13 mouse cellular contexts compared by ENCODE assay signal in genomic region chr8:86390715-86391114, GRCm38 (mm10).
DNase-seq lines count a peak whose midpoint lies in the region; ATAC-seq and TF ChIP-seq lines count a peak whose summit lies in the region.
"Had no signal": no experiment of that assay in that cellular context is flagged by ENCODE, and none has a peak within 500 bp of the region (broad histone marks: within the 10 kb centered on the region; RNA-seq: fewer than 3 reads in every experiment).

No protein-coding gene starts in this region.

- no peak overlapping the region for H3K4me2 ChIP-seq in forebrain, embryonic 13.5 days
- no peak overlapping the region for H3K4me2 ChIP-seq in hindbrain, embryonic 15.5 days
- no peak overlapping the region for H3K4me2 ChIP-seq in midbrain, postnatal 0 days (ENCODE audit: low read depth, low read length, poor library complexity, severe bottlenecking)
- H3K4me2 ChIP-seq: liver, embryonic 13.5 days; stomach, embryonic 15.5 days had no signal

- DNase-seq in embryo, embryonic 10.5 days (ENCODE audit: low spot score) = peak; percentile 3
- no peak for DNase-seq in embryo, embryonic 11 days
- no peak for DNase-seq in midbrain, postnatal 0 days (ENCODE audit: low spot score)
- no peak for DNase-seq in spleen, postnatal 4 days (ENCODE audit: low spot score in 2 of 2)
- no peak for DNase-seq in right cerebral cortex, postnatal 36 days (ENCODE audit: low spot score in 2 of 2)
- DNase-seq in Muller cell, postnatal 12 days (ENCODE audit: inconsistent ontology term) = no peak
- DNase-seq: gastrocnemius, postnatal 25 days; liver, embryonic 13.5 days; thymus, postnatal 25 days had no signal

- no peak overlapping the region for H3K9ac ChIP-seq in forebrain, embryonic 13.5 days
- no peak overlapping the region for H3K9ac ChIP-seq in hindbrain, embryonic 15.5 days
- no peak overlapping the region for H3K9ac ChIP-seq in midbrain, postnatal 0 days (replicated peaks; ENCODE audit: low read length, poor library complexity, severe bottlenecking)
- H3K9ac ChIP-seq: liver, embryonic 13.5 days; stomach, embryonic 15.5 days had no signal

- WGBS in forebrain, embryonic 13.5 days = 63% methylated on average over 8 of the region's 8 CpGs
- WGBS in hindbrain, embryonic 15.5 days = 62% methylated on average over 8 of the region's 8 CpGs
- 77% methylated on average over 8 of the region's 8 CpGs for WGBS in midbrain, postnatal 0 days

- peak overlapping the region; percentile 88 for H3K27ac ChIP-seq in forebrain, embryonic 13.5 days
- H3K27ac ChIP-seq in hindbrain, embryonic 15.5 days (replicated peaks) = peak overlapping the region; percentile 85
- H3K27ac ChIP-seq in midbrain, postnatal 0 days (ENCODE audit: low read depth, low read length) = peak overlapping the region; percentile 83
- H3K27ac ChIP-seq: kidney, postnatal 0 days; liver, embryonic 13.5 days; stomach, embryonic 15.5 days had no signal

- peaks cover 48% of the 10 kb centered on the region for H3K4me1 ChIP-seq in forebrain, embryonic 13.5 days
- H3K4me1 ChIP-seq in hindbrain, embryonic 15.5 days (replicated peaks) = peaks cover 24% of the 10 kb centered on the region
- peaks cover 22% of the 10 kb centered on the region for H3K4me1 ChIP-seq in midbrain, postnatal 0 days (ENCODE audit: insufficient read depth, low read length)
- H3K4me1 ChIP-seq: liver, embryonic 13.5 days; stomach, embryonic 15.5 days had no signal

- no peaks in the 10 kb centered on the region for H3K36me3 ChIP-seq in forebrain, embryonic 13.5 days (ENCODE audit: poor library complexity, severe bottlenecking)
- H3K36me3 ChIP-seq in hindbrain, embryonic 15.5 days = no peaks in the 10 kb centered on the region
- no peaks in the 10 kb centered on the region for H3K36me3 ChIP-seq in midbrain, postnatal 0 days (ENCODE audit: insufficient read depth, low read length)
- H3K36me3 ChIP-seq: liver, embryonic 13.5 days; stomach, embryonic 15.5 days had no signal

- H3K27me3 ChIP-seq in forebrain, embryonic 13.5 days = no peaks in the 10 kb centered on the region; the same call in 1 of the 2 replicates
- no peaks in the 10 kb centered on the region for H3K27me3 ChIP-seq in hindbrain, embryonic 15.5 days
- H3K27me3 ChIP-seq in midbrain, postnatal 0 days (ENCODE audit: insufficient read depth, low read length) = no peaks in the 10 kb centered on the region
- H3K27me3 ChIP-seq: liver, embryonic 13.5 days; stomach, embryonic 15.5 days had no signal

- no peak for ATAC-seq in forebrain, embryonic 13.5 days
- ATAC-seq in hindbrain, embryonic 15.5 days (ENCODE audit: low FRiP score, low read depth) = no peak
- no peak for ATAC-seq in midbrain, postnatal 0 days (ENCODE audit: low FRiP score)

- no peak for TF ChIP-seq CTCF in midbrain, postnatal 0 days (IDR thresholded peaks at IDR 0.05)

- 0 out of 2 replicates have a peak, but pooled peaks cover under 1% of the 10 kb centered on the region for H3K9me3 ChIP-seq in forebrain, embryonic 13.5 days (replicated peaks)
- H3K9me3 ChIP-seq in hindbrain, embryonic 15.5 days = no peaks in the 10 kb centered on the region
- 0 out of 2 replicates have a peak, but pooled peaks cover under 1% of the 10 kb centered on the region for H3K9me3 ChIP-seq in midbrain, postnatal 0 days (ENCODE audit: low read length)
- H3K9me3 ChIP-seq: liver, embryonic 13.5 days; stomach, embryonic 15.5 days had no signal

- no peak overlapping the region for H3K4me3 ChIP-seq in forebrain, embryonic 13.5 days
- no peak overlapping the region for H3K4me3 ChIP-seq in hindbrain, embryonic 15.5 days
- no peak overlapping the region for H3K4me3 ChIP-seq in midbrain, postnatal 0 days (ENCODE audit: low read depth, low read length)
- H3K4me3 ChIP-seq: liver, embryonic 13.5 days; stomach, embryonic 15.5 days had no signal
